Mouse (Mus musculus): ENCODE results near the gene Pbx3. TPM values are rescaled to one million over a fixed set of nuclear protein-coding genes. Genes with fewer than 3 reads are reported as not detected.

Pbx3 gene
- polyA plus RNA-seq, 2 experiments = 7.7 to 9.8 TPM

DNA sequence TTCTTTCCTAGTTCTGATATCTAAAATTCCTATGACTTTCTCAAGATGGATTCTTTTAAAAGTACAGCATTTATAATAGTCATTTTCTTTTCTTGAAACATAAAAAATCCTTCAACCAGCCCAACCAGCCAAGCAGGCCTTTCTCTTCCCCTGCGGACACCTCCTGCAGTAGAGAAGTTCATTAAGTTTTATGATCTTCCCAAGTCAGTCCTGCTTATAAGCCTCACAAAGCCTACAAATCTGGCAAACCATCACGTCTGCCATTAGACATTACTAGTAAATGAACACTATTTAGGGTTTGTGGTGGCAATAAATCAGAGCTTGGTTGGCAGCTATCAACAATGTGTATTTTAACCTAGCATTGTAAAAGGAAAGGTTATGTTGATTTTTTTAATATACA lies 5.9 kb downstream of the Pbx3 start:
- Histone ChIP-seq H3K27ac (no peak overlapping the region), H3K9me3 (ENCODE audit: control insufficient read depth, low read length) (no peaks in the 10 kb centered on the region), H3K27me3 (ENCODE audit: control insufficient read depth, insufficient read depth, low read length) (no peaks in the 10 kb centered on the region), H3K4me3 (ENCODE audit: insufficient read depth in 1 of 2, low read depth in 2 of 2, low read length in 2 of 2) (no peak overlapping the region), H3K36me3 (replicated peaks; ENCODE audit: control insufficient read depth, insufficient read depth, low read depth) (no peaks in the 10 kb centered on the region), H3K4me1 (replicated peaks; ENCODE audit: control insufficient read depth in 2 of 2, insufficient read depth in 2 of 2, low read length in 1 of 2) (peaks cover 0 to 7% of the 10 kb centered on the region in 2 experiments), H3K9ac (replicated peaks) (no peak overlapping the region), H3K4me2 (ENCODE audit: low read depth) (no peak overlapping the region)
- TF ChIP-seq EP300 (IDR thresholded peaks at IDR 0.05; ENCODE audit: low read depth) = no peak
- TF ChIP-seq CTCF (IDR thresholded peaks at IDR 0.05; ENCODE audit: low read depth) = no peak
- DNase-seq (ENCODE audit: low read depth in 3 of 3, low spot score in 3 of 3) = no peak
- ATAC-seq (ENCODE audit: insufficient read depth) = no peak
- WGBS (ENCODE audit: insufficient replicate concordance) = 78% methylated on average over 2 of the region's 2 CpGs

DNA sequence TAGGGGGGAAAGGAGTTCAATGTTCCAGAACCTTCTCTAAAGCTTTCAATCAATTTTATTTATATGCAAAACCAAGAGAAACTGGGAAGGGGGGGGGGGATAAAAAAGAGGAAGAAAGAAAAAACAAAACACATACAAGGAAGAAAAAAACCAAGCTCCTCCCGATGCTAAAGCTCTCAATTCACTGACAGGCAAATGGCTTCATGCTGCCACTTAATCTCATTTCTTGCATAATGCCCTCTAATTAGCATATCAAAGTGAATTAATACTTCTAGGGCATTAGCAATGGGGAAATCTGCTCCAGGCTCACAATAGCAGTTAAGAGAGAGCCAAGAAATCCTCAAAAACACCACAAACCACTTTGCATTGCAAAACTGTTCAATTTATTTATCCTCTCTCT lies 9.3 kb downstream of the Pbx3 start:
- ATAC-seq (ENCODE audit: insufficient read depth) (no peak), DNase-seq (ENCODE audit: low read depth in 3 of 3, low spot score in 3 of 3) (no peak)
- TF ChIP-seq EP300 (IDR thresholded peaks at IDR 0.05; ENCODE audit: low read depth) (no peak), CTCF (IDR thresholded peaks at IDR 0.05; ENCODE audit: low read depth) (no peak)
- Histone ChIP-seq H3K36me3 (replicated peaks; ENCODE audit: control insufficient read depth, insufficient read depth, low read depth) (no peaks in the 10 kb centered on the region), H3K27me3 (ENCODE audit: control insufficient read depth, insufficient read depth, low read length) (no peaks in the 10 kb centered on the region), H3K4me2 (ENCODE audit: low read depth) (no peak overlapping the region), H3K4me1 (replicated peaks; ENCODE audit: control insufficient read depth in 2 of 2, insufficient read depth in 2 of 2, low read length in 1 of 2) (peaks cover 2 to 9% of the 10 kb centered on the region in 2 experiments; a peak in 3 of 4 replicates), H3K9me3 (ENCODE audit: control insufficient read depth, low read length) (no peaks in the 10 kb centered on the region), H3K4me3 (ENCODE audit: insufficient read depth in 1 of 2, low read depth in 2 of 2, low read length in 2 of 2) (no peak overlapping the region), H3K27ac (no peak overlapping the region), H3K9ac (replicated peaks) (no peak overlapping the region)
- 10% methylated on average over 1 of the region's 1 CpGs for WGBS (ENCODE audit: insufficient replicate concordance)

DNA sequence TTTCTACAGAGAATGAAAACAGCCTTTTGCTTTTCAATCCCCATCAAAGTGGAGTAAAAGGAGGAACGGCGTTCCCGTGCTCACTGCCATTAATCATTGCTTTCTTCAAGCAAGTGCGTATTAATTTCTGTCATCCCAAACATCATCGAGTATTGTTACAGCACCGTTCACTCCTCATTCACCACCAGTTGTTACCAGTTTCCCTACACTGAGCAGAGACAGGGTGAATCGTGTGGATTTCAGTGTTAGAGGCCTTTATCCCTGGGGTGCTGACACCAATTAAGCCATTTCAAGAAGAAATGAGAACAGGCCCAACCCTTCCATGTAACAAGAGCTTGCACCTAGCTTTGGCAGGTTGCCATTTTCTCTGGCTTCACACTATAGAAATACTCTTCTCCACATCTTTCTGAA lies 17.1 kb downstream of the Pbx3 start:
- 85% methylated on average over 7 of the region's 7 CpGs for WGBS (ENCODE audit: insufficient replicate concordance)
- H3K4me3 ChIP-seq (ENCODE audit: insufficient read depth in 1 of 2, low read depth in 2 of 2, low read length in 2 of 2) = no peak overlapping the region
- no peak overlapping the region for H3K9ac ChIP-seq (replicated peaks)
- peaks cover 2 to 8% of the 10 kb centered on the region in 2 experiments; a peak in 3 of 4 replicates for H3K4me1 ChIP-seq (replicated peaks; ENCODE audit: control insufficient read depth in 2 of 2, insufficient read depth in 2 of 2, low read length in 1 of 2)
- TF ChIP-seq CTCF (IDR thresholded peaks at IDR 0.05; ENCODE audit: low read depth) (no peak), EP300 (IDR thresholded peaks at IDR 0.05; ENCODE audit: low read depth) (no peak)
- H3K36me3 ChIP-seq (replicated peaks; ENCODE audit: control insufficient read depth, insufficient read depth, low read depth) = no peaks in the 10 kb centered on the region
- no peaks in the 10 kb centered on the region for H3K9me3 ChIP-seq (ENCODE audit: control insufficient read depth, low read length)
- DNase-seq (ENCODE audit: low read depth in 3 of 3, low spot score in 3 of 3) = no peak
- no peaks in the 10 kb centered on the region for H3K27me3 ChIP-seq (ENCODE audit: control insufficient read depth, insufficient read depth, low read length)
- no peak for ATAC-seq (ENCODE audit: insufficient read depth)
- no peak overlapping the region for H3K27ac ChIP-seq
- no peak overlapping the region for H3K4me2 ChIP-seq (ENCODE audit: low read depth)

DNA sequence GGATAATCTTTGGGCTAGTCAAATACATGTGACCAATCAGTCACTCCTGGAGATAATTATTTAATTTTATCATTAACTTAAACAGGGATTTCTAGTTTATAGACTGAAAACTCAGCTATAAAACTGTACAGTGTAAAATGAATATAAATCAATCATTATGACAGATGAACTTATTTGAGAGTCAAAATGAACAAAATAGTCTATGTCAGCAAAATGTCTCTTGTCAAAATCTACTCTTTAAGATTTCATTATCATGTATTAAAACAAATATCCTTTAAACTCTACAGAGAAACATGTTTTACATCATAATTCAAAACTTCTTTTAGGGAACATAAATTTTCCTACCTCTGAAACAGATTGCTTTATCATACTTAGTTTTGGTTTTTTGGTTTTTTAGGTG lies 20.9 kb downstream of the Pbx3 start:
- ATAC-seq (ENCODE audit: insufficient read depth) (no peak), DNase-seq (ENCODE audit: low read depth in 3 of 3, low spot score in 3 of 3) (no peak)
- no peaks in the 10 kb centered on the region for H3K4me1 ChIP-seq (replicated peaks; ENCODE audit: control insufficient read depth in 2 of 2, insufficient read depth in 2 of 2, low read length in 1 of 2)
- H3K27ac ChIP-seq = no peak overlapping the region
- H3K27me3 ChIP-seq (ENCODE audit: control insufficient read depth, insufficient read depth, low read length) = no peaks in the 10 kb centered on the region
- no peak overlapping the region for H3K9ac ChIP-seq (replicated peaks)
- H3K9me3 ChIP-seq (ENCODE audit: control insufficient read depth, low read length) = no peaks in the 10 kb centered on the region
- no peaks in the 10 kb centered on the region for H3K36me3 ChIP-seq (replicated peaks; ENCODE audit: control insufficient read depth, insufficient read depth, low read depth)
- no peak overlapping the region for H3K4me3 ChIP-seq (ENCODE audit: insufficient read depth in 1 of 2, low read depth in 2 of 2, low read length in 2 of 2)
- TF ChIP-seq EP300 (IDR thresholded peaks at IDR 0.05; ENCODE audit: low read depth) = no peak
- no peak for TF ChIP-seq CTCF (IDR thresholded peaks at IDR 0.05; ENCODE audit: low read depth)
- no peak overlapping the region for H3K4me2 ChIP-seq (ENCODE audit: low read depth)

DNA sequence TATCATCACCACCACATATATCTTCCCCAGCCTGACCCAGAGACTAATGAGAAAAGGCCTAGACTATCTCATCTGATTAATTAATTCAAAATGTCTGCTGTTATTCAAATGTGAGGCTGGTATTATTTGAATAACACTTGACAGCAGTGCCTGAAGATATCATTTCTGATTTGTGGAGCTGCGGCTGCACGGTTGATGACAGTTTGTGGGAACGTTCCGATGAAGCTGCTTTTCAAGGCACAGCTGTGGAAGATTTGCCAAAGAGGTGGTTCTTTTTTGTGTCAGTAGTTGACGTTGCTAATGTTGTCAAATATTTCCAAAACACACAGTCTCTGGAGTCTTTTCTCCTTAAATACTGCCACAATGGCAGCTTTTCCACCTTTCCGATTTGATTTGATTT lies 25.8 kb downstream of the Pbx3 start:
- Histone ChIP-seq H3K27me3 (ENCODE audit: control insufficient read depth, insufficient read depth, low read length) (no peaks in the 10 kb centered on the region), H3K4me1 (replicated peaks; ENCODE audit: control insufficient read depth in 2 of 2, insufficient read depth in 2 of 2, low read length in 1 of 2) (no peaks in the 10 kb centered on the region), H3K27ac (no peak overlapping the region), H3K36me3 (replicated peaks; ENCODE audit: control insufficient read depth, insufficient read depth, low read depth) (no peaks in the 10 kb centered on the region), H3K9ac (replicated peaks) (no peak overlapping the region), H3K4me2 (ENCODE audit: low read depth) (no peak overlapping the region), H3K4me3 (ENCODE audit: insufficient read depth in 1 of 2, low read depth in 2 of 2, low read length in 2 of 2) (no peak overlapping the region), H3K9me3 (ENCODE audit: control insufficient read depth, low read length) (no peaks in the 10 kb centered on the region)
- DNase-seq (ENCODE audit: low read depth in 3 of 3, low spot score in 3 of 3) (no peak), ATAC-seq (ENCODE audit: insufficient read depth) (no peak)
- TF ChIP-seq EP300 (IDR thresholded peaks at IDR 0.05; ENCODE audit: low read depth) (no peak), CTCF (IDR thresholded peaks at IDR 0.05; ENCODE audit: low read depth) (no peak)
- WGBS (ENCODE audit: insufficient replicate concordance) = 87% methylated on average over 6 of the region's 6 CpGs
